Mouse (Mus musculus): Measurements from ENCODE around the gene Pgp.
A peak's percentile ranks its signal among the peaks of the same experiment; 100 is the strongest.
"Not testable (repeated sequence)": the region's sequence is repeated elsewhere in the genome, so short reads cannot be mapped to it uniquely, and the experiment has no call there.

Gene Pgp

DNA sequence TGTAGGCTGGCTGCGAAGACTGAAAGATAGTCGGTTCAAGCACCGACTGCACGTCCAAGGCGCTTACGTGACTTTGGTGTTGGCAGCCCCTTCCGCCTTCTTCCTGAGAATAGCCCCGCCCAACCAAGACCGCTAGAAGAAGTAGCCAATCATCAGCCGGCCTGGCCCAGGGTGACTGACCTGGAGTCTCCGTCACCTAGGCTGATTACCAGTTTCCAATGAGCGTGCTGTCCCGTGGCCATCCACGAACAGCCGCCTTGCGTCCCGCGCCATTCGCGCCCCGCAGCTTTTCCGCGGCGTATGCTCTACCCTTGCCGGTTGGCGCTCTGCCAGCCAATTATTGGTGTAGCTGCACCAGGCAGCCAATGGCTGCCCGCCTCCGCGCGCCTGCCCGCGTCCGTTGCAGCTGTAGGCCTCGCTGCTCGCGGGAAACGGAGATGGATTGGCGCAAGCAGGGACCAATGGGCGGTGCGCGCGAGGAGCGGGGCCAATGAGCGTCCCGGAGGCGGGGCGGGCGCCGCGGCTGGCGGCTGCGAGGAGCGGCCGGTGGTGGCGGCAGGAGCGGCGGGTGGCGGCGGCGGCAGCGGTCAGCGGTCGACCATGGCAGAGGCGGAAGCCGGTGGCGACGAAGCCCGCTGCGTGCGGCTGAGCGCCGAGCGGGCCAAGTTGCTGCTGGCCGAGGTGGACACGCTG, at the start of gene Pgp, which contains the start of gene E4f1:
Gene Pgp (plus strand): TSS at position 483 of the 693 bp plus-strand sequence.
Gene E4f1 (minus strand): TSS at position 404 of the 693 bp plus-strand sequence.
- DNase-seq (ENCODE audit: low read depth, low spot score), result peak; percentile 99

DNA sequence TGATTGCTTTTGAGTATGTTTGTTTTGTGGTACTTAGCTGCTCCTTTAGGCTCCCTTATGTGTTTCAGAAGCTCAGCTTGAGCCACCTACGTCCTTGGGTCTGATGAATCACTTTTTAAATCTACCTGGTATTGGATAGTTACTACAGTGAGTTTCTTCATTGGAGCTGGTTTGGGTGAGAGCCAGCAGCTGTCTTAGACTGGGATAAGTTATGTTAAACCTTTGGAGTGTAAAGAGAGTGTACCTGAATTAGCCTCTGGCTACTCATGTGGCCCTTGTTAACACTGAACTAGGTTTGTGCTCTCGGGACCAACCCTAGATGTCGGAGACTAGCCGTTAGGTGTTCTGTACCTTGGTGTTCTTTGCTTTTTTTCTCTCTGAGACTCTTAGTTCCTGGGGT, 47.1 kb upstream of the Pgp start:
- no peak for DNase-seq (ENCODE audit: low read depth, low spot score)

DNA sequence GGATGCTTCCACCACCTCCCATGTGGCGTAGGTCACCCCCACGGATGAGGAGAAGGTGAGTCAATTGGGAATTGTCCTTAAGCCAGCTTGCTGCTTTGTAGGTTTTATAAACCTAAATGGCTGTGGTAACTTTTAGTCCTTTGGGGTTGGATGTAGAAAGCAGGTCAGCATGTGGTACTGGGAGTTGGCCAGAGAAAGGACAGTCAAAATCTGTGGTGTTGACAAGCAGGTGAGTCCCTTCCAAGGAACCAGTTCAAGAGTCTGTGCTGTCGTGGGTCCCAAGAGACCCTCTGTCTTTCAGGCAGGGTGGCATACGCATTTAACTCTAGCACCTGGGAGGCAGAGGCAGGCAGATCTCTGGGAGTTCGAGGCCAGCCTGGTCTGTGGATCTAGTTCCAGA, 45.7 kb upstream of the Pgp start:
- no peak for DNase-seq (ENCODE audit: low read depth, low spot score)

DNA sequence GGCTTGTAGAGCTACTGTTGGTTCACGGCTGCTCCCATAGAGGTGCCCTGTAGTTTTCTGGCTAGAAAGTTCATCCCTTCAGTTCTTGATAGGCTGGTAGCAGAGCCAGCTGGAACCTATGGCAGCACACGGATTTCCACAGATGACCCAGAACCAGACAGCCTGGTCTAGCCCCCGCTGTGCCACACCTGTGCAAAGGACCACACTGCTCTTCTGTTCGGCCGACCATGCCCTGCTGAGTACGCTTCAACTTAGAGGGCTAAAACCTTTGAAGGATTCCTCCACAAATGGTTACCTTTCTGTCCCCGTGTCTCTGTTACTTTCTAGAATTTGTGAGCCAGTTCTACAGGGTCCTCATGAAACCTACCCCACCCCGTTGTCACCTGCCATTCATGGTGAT, 44.9 kb upstream of the Pgp start:
- DNase-seq (ENCODE audit: low read depth, low spot score), result not testable (repeated sequence)

DNA sequence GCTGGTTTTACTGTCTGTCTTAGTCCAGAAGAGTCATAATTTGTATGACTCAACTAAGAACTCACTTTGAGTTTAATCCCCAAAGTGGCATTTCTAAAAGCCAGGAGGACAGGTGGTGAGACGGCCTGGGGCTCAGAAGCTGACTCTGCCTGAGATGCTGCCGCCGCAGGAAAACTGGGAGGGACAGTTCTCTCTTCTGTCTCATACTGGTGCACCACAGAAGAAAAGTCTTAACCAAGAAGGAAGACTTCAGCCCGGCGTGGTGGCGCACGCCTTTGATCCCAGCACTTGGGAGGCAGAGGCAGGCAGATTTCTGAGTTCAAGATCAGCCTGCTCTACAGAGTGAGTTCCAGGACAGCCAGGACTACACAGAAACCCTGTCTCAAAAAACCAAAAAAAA, 44.3 kb upstream of the Pgp start:
- DNase-seq (ENCODE audit: low read depth, low spot score), result no peak

DNA sequence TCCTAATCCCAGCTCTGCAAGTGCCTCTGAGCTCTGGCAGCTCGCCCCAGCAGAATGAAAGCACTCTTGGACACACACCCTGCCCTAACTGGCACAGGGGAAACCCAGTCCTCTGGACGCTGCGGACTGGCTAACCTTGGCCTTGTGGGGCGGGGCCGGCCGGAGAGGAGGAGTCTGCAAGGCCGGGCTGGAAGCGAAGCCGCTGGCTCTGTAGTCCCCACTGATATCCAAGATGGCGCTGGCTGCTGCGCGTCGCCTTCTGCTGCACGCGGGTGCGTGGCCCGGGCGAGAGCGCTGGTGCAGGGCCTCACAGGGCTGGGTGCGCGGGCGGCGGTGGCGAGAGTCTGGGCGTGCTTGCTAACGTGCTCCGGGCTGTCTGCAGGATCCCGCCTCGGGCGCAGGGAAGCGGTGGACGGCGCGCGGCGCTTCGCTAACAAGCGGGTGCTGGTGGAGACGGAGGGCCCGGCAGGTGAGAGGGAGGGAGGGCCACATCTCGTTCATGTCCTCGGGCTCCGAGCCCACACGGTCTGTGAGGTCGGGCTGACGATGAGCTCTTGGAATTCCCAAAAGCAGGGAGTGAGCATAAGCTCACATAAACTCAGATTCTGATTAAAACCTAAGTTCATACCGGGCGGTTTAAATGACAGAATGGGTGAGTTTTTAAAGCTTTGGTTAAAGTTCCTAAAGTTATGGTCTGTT, 43.6 kb upstream of the Pgp start, which contains the start of gene Eci1:
Gene Eci1 (plus strand): TSS at position 171 of the 699 bp plus-strand sequence.
- peak; percentile 82 for DNase-seq (ENCODE audit: low read depth, low spot score)

DNA sequence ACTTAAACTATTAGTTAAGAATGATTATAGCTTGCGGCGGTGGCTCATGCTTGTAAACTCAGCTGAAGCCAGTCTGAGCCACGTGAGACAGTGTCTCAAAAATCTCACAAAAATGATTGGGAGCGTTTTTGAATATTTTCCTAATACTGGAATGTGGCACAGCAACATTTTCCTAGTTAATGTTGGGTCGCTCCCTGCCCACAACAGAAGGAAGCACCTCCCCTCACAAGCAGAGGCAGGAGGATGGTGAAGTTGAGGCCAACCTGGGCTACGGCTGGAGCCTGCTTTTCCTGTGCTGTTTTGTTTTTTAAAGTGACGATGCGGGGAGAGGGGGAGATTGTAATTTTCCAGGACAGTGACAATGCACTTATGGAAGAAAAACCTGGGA, 43.0 kb upstream of the Pgp start:
- DNase-seq (ENCODE audit: low read depth, low spot score), result no peak

DNA sequence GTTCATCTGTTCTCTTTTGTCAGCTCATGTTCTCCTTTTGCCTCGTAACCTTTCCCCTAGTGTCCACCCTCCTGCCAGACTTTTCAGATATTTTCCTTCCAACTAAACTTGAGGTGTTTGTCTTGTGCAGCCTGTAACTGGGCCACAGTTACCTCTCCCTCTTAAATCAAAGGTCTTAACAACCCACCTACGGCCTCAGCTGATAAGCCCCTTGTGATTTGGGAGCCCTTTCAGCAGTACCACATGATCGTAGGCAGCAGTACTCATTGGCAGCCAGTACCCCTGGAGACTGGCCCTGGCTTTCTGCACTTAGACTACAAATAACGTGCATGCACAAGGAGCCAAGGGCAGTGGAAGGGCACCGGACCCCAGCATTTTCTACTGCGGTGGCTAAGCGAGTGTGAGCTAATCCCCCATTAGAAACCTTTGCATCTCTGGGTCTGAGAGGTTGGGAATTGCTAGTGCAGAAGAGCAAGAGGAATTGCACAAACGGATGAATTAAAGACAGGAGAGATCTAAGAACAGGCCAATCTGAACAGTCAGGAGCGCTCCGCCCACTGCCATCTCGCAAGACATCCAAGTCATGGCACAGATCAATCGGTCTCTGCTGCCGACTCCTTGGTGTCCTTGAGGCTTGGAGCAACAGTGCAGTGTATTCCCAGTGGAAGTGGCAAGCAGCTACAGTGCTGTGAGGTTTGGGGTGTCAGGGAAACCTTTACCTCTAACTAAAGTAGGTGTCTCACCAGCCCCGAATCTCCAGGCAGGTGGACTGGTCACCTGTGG, 40.8 kb upstream of the Pgp start:
- no peak for DNase-seq (ENCODE audit: low read depth, low spot score)

DNA sequence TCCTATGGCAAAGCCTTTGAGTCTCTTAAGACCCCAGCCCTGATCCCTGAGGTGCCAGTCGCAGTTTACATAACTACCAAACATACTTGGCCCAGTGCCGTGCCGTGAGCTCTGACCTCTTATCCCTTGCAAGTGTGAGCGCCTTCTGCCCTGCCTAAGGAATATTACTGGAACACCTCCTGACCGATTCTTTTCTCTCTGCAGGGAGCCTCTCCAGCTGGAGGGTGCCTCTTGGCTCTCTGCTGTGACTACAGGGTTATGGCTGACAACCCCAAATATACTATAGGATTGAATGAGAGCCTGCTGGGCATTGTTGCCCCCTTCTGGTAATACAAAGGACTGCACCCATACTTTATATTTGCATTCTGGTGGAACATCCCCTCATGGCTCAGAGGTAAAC, 33.2 kb upstream of the Pgp start:
- peak; percentile 75 for DNase-seq (ENCODE audit: low read depth, low spot score)

DNA sequence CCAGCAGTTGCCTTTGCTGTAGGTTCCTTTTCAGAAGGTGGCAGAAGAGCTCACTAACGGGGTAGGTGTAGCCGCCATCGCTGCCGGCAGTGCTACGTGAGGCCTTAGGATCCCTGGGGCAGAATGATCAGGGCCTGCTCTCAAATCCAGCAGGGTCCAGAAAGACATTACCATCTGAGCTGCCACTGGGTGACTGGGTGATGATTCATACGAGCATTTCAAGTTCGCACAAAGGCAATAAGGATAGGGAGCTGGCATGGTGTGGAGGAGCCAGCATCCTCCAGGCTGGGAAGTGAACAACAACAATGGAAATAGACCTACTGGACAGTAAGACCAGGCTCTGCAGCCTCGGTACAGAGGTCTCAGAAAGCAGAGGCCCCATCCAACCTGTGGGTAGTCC, 29.8 kb upstream of the Pgp start:
- no peak for DNase-seq (ENCODE audit: low read depth, low spot score)

DNA sequence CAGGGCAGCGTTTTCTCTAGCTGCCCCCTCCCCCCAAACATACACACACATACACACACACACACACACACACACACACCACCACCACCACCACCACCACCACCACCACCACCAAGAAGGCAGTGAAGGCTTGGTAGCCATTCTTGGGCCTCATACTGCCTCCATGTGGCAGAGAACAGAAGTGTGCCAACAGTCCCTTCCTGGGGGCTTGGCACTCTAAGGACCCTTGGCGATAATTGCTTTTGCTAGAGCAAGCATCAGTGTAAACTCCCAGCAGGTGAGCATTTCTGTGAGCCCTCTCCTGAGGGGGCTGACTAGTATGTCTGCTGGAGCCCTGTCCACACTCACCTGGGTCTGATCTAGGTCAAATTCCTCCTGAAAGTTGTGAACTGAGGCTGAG, 29.0 kb upstream of the Pgp start:
- peak; percentile 28 for DNase-seq (ENCODE audit: low read depth, low spot score)

DNA sequence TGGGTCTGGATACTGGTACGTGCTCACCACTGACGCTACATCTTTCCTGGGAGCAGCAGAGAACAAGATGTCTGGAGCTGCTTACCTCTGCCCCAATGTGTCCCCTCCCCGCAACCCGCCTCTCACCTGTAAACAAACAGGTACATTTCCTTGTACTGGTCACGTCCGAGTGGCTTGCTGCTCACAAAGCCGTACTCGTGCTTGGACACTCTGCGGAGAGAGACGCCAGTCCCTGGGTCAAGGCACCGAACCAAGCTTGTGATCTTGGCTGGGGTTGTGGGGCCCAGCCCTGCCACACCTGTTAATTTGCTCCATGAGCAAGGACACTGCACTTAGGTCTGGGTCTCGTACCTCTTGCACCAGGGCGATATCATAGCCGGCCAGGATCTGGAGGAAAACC, 28.1 kb upstream of the Pgp start:
- DNase-seq (ENCODE audit: low read depth, low spot score), result no peak

DNA sequence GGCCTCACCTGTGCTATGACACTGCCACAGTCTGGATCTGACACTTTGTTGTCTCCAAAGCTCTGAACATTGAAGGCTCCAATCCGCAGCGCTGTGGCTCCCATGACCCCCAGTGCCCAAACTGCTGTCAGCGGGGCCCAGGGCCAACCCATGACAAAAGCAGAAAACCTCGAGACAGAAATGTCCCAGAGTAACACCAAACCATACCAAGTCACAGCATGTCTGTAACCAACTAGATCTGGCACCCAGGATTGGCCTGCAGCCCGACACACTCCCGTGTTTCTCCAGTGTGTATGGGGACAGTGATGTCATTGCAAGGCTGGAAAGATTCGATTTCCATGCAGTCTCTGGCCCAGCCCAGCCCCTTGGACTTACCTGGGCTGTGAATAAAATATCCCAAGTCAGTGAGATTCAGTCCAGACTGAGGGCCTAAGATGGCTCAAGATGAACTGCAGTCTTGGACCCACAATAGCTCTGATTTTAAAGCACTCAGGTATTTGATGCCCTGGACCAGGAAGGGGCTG, 27.5 kb upstream of the Pgp start, which contains the start of gene Dnase1l2:
Gene Dnase1l2 (minus strand): TSS at position 474 of the 524 bp plus-strand sequence.
- DNase-seq (ENCODE audit: low read depth, low spot score), result no peak

DNA sequence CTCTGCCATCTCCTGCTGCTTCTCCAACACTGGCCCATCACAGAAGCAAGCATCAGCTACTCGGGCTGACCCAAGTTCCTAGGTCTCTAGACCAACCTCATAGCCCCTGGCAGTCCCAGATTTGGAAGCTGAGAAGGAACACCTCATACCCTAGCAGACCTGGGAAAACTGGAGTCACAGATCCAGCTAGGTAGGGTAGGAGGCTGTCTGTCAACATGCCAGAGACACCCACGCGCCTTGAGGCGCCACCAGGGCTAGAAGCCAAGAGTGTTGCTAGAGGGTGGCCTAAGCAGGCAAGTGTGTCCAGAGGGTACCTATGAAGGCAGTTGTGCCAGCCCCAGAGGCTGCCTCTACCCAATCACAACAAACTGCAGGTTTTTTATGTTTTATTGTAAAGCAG, 26.8 kb upstream of the Pgp start:
- DNase-seq (ENCODE audit: low read depth, low spot score), result no peak

DNA sequence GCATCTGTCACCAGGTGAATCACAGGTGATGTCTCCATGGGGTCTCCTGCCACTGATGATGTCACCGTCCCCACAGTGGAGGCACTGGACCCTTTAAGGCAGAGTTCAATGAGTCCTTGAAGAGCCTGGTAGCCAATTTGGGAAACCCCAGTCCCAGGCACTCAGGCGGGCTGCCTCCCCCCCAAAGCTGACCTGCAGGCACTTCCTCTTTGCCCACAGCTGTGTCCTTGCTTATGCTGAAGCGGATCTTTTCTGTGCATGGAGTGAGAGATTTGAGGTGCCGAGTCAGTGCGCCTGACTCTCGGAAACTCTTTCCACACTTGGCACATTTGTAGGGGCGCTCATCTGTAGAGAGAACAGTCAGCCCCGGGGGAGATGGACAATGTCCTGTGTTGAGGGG, 23.6 kb upstream of the Pgp start:
- DNase-seq (ENCODE audit: low read depth, low spot score), result no peak

DNA sequence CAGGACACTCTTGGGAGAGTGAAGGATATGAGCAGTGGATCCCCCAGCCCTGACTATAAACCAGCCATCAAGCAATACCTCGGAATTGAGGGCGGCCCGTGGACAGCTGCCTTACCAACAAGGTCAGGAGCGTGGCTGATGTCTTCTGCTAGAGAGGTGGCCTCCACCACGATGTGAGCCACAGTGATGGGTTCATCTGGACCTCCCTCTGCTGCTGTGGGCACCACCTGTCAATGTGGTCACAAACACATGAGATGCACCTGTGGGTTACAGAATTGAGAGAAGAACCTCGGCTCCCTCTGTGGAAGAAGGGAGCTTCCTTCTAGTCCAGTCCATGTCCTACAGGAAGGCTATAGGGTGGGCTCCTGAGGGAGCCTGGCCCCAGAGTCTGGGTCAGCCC, 20.7 kb upstream of the Pgp start:
- no peak for DNase-seq (ENCODE audit: low read depth, low spot score)

DNA sequence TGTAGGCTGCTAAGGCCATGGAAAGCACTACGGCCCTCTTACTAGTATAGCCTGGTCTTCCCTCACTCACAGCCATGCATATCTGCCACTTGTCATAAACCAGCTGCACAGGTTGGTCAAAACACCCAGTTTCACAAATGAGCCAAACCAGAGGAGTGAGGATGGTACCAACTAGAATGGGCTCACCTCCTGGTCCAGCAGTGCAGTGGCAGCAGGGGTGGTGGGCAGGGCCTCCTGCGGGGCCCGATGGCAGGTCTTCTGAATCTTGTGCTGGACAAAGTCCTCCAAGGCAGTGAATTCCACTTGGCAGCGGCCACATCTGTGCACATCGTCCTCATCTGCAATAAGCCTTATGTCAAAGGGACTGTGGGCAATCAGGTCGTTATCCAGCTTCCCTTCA, 19.0 kb upstream of the Pgp start:
- no peak for DNase-seq (ENCODE audit: low read depth, low spot score)

DNA sequence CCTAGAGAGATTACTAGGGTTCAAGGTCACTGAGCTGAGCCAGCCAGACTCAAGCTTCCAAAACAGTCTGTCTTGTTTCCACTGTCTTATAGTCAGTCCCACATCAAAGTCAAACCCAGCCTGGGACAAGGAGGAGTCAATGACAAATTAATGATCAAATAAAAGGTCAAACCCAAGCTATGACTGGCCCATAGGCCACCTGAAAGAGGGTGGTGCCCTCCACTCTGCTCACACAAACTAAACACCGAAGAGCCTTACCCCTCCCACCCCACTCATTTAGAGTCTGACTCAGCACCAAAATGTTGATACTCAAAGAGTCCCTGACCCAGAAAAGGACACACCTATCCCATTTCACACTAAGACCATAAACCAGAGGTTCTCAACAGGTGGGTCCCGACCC, 16.8 kb upstream of the Pgp start:
- peak; percentile 44 for DNase-seq (ENCODE audit: low read depth, low spot score)

DNA sequence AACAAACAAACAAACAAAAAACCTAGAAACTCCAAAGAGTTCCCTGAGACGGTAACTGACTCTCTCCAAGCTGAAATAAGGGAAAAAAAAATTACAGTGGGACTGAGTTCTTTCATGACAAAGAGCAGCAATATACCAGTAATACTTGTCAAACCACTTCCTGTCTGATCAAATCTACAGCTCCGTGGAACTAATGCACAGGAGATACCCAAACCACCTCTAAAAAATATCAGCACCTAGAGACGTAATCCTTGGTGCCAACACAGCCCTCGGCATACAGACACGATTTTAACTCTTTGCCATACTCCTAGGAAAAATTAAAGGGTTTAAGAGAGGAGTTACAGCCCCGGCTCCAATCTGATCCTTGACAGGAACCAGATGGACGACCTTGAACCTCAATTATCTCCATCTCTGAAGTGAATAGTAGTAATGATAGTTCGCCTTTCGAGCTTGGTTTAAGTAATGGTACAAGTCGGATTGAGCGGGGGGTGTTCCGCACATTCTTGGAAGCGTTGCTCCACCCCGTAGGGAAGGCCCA, 15.9 kb upstream of the Pgp start:
- peak; percentile 76 for DNase-seq (ENCODE audit: low read depth, low spot score)

DNA sequence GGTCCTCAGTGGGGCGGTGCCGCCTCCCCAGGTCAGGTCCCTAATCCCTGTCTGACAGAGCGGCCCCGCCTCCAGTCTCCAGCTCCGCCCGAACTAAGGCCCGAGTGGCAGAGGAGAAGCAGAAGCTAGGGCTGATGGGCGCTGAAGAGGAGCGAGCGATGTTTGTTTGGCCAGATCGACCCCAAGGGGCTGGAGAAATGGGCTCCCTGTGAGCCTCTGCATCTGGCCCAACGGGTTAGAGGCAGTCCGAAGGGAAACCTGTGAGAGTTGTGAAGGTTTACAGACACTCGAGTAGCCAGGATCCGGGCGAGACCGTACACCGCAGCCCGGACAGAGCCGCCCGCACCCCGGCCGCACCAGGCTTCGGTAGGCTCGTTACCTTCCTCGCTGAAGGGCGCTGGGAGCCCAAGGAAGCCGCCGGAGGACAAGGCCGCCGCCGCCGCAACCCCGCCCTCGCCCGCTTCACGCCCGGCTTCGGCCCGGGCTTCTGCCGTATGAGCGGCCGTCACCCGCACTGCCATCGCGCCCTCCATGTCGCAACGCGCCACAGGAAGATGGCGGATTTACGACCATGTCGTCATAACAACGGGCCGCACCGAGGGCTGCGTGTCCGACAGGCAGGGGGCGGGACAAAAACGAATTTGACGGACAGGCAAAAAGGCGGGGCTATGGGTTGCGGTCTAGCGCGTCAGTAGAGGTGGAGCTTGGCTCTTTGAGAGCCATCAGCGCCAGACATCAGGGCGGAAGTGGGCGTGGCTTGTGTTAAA, 15.3 kb upstream of the Pgp start:
- DNase-seq (ENCODE audit: low read depth, low spot score), result peak; percentile 100
